Mouse (Mus musculus) cortical plate, adult 2 months (tissue): ENCODE data around the gene Uba2. TPM values are rescaled to one million over a fixed set of nuclear protein-coding genes. Genes with fewer than 3 reads are reported as not detected.

Source experiments
- H3K27ac ChIP-seq: fragments of 200-500 bp; 2 replicates; pipeline ENCODE4 v1.5.1; 2012; ENCODE audit warnings: low read length, control low read depth, inconsistent platforms; ENCODE audit not compliant: insufficient read depth
- H3K4me1 ChIP-seq: fragments of 200-500 bp; 2 replicates; pipeline ENCODE4 v1.6.1; 2011; ENCODE audit warnings: low read length; ENCODE audit not compliant: control insufficient read depth, insufficient read depth
- H3K4me3 ChIP-seq: fragments of 200-500 bp; 2 replicates; pipeline ENCODE4 v1.5.1; 2011; ENCODE audit warnings: mild to moderate bottlenecking, low read length, control low read depth; ENCODE audit not compliant: insufficient read depth
- CTCF ChIP-seq: fragments of 200-500 bp; IDR thresholded peaks from 2 replicates; pipeline ENCODE4 v1.5.1; 2011; ENCODE audit warnings: mild to moderate bottlenecking, control low read depth, low read length; ENCODE audit not compliant: insufficient read depth; ENCODE audit errors: extremely low read depth
- POLR2A ChIP-seq: fragments of 200-500 bp; IDR thresholded peaks from 2 replicates; pipeline ENCODE4 v1.6.1; 2011; ENCODE audit warnings: mild to moderate bottlenecking, low read length, control low read depth; ENCODE audit not compliant: insufficient read depth; ENCODE audit errors: extremely low read depth
- polyA plus RNA-seq: library from polyadenylated mRNA; depleted of rRNA; stranded (reverse); fragments of >200 nt; gene quantifications from 2 replicates; pipeline ENCODE4 v1.2.3, GENCODE M21; 2012; rRNA removed

Uba2 gene
- polyA plus RNA-seq, 1 experiment: 97.3 TPM

GRCm38 (mm10) chr7:34109190-34109589, 60.2 kb downstream of the Uba2 start:
- H3K27ac ChIP-seq: no peak overlapping the region
- H3K4me3 ChIP-seq: no peak overlapping the region
- no peaks in the 10 kb centered on the region for H3K4me1 ChIP-seq
- TF ChIP-seq POLR2A (no peak), CTCF (no peak)

- H3K4me3 ChIP-seq: no peak overlapping the region
- no peaks in the 10 kb centered on the region for H3K4me1 ChIP-seq
- H3K27ac ChIP-seq: no peak overlapping the region
- no peak for TF ChIP-seq CTCF
- no peak for TF ChIP-seq POLR2A
Measured at GRCm38 (mm10) chr7:34101276-34101675, 68.1 kb downstream of the Uba2 start.

GRCm38 (mm10) chr7:34100002-34100401, 69.4 kb downstream of the Uba2 start:
- Histone ChIP-seq H3K27ac (no peak overlapping the region), H3K4me3 (no peak overlapping the region), H3K4me1 (no peaks in the 10 kb centered on the region)
- no peak for TF ChIP-seq POLR2A
- no peak for TF ChIP-seq CTCF

- TF ChIP-seq CTCF (no peak), POLR2A (no peak)
- no peak within 1 kb of the TSS for H3K4me3 ChIP-seq
- H3K4me1 ChIP-seq: no peaks in the 10 kb centered on the region
- no peak within 1 kb of the TSS for H3K27ac ChIP-seq
Measured at GRCm38 (mm10) chr7:34094911-34095481, 74.4 kb downstream of the Uba2 start, which contains the start of gene Scgb1b30. Gene Scgb1b30 (plus strand): TSS chr7:34095431.

Other genes with a start within 250 kb of the Uba2 start
- not detected in 2 replicates for gene Scgb2b26, start 224.6 kb downstream of the Uba2 start, polyA plus RNA-seq
- not detected in 2 replicates for gene Scgb2b27, start 155.7 kb downstream of the Uba2 start, polyA plus RNA-seq
- not detected in 2 replicates for gene Scgb1b27, start 148.1 kb downstream of the Uba2 start, polyA plus RNA-seq
- not detected in 2 replicates for gene Scgb1b30, start 74.2 kb downstream of the Uba2 start, polyA plus RNA-seq
- 11.0 and 12.5 TPM in 2 replicates for gene Wtip, start 36.3 kb downstream of the Uba2 start, polyA plus RNA-seq
- gene Pdcd2l, start 27.1 kb upstream of the Uba2 start, polyA plus RNA-seq: 28.3 and 30.5 TPM in 2 replicates
- 708 and 714 TPM in 2 replicates for gene Gpi1, start 60.7 kb upstream of the Uba2 start, polyA plus RNA-seq
- gene Gm6096, start 81.4 kb upstream of the Uba2 start, polyA plus RNA-seq: not detected in 2 replicates
- 30.6 and 32.0 TPM in 2 replicates for gene 4931406P16Rik, start 144.0 kb upstream of the Uba2 start, polyA plus RNA-seq
- gene Lsm14a, start 223.7 kb upstream of the Uba2 start, polyA plus RNA-seq: 49.4 and 55.9 TPM in 2 replicates